Mouse (Mus musculus): Measurements from ENCODE around the gene Mettl6. TPM values are rescaled to one million over a fixed set of nuclear protein-coding genes. Genes with fewer than 3 reads are reported as not detected.

The Mettl6 gene
- 43.1 and 48.3 TPM in 2 replicates for polyA plus RNA-seq (2015; fragmentation: Nextera tagmentation; extraction: Ambion mirVana)

GRCm38 (mm10) chr14:31494975-31495455, at the start of gene Mettl6:
TSS of gene Mettl6 (minus strand) at chr14:31495040.
- Histone ChIP-seq H3K4me2 (ENCODE audit: low read length) (peak within 1 kb of the TSS; percentile 87), H3K27ac (ENCODE audit: low read length) (peak within 1 kb of the TSS; percentile 79), H3K36me3 (ENCODE audit: control insufficient read depth, insufficient read depth, low read length) (peaks cover 7% of the 10 kb centered on the region; the same call in 1 of the 2 replicates), H3K9me3 (replicated peaks; ENCODE audit: control insufficient read depth, low read length, poor library complexity, severe bottlenecking) (no peaks in the 10 kb centered on the region), H3K4me1 (ENCODE audit: control insufficient read depth, insufficient read depth, low read length) (peaks cover 32% of the 10 kb centered on the region), H3K27me3 (ENCODE audit: control insufficient read depth, insufficient read depth, low read depth, low read length) (no peaks in the 10 kb centered on the region), H3K4me3 (ENCODE audit: low read depth, low read length) (peak within 1 kb of the TSS; percentile 94), H3K9ac (ENCODE audit: low read depth, low read length) (peak within 1 kb of the TSS; percentile 90)
- ATAC-seq = peak; percentile 97
- WGBS = under 1% methylated on average over 49 of the region's 49 CpGs

DNA sequence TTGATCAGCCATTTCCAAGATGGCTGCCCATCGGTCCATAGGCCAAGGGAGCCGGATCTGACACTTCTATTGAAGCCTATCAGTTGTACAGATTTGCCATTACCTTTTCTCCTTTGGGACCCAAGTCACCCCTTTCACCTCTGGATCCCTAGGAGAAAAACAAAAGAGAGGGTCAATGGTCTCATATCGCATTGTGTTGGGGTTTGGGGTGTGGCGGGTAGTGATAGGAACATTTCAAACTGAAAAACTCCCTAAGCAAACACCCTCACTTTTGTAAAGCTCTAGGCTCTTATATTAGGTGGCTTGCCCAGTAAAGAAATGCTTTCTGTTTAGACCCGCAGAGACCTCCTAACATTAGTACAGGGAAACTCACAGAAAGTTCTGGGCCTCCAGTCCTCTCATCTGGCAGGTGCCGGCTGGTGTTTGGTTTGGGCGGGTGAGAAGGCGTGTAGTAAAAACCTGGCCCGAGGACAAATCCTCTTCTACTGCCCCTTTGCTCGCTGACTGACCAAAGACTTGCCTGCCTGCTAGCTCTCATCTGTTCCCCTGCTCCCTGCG, 49.1 kb upstream of the Mettl6 start:
- Histone ChIP-seq H3K4me3 (ENCODE audit: low read depth, low read length) (no peak overlapping the region), H3K4me1 (ENCODE audit: control insufficient read depth, insufficient read depth, low read length) (no peaks in the 10 kb centered on the region), H3K36me3 (ENCODE audit: control insufficient read depth, insufficient read depth, low read length) (no peaks in the 10 kb centered on the region), H3K9ac (ENCODE audit: low read depth, low read length) (no peak overlapping the region), H3K27me3 (ENCODE audit: control insufficient read depth, insufficient read depth, low read depth, low read length) (no peaks in the 10 kb centered on the region), H3K4me2 (ENCODE audit: low read length) (no peak overlapping the region), H3K27ac (ENCODE audit: low read length) (no peak overlapping the region), H3K9me3 (replicated peaks; ENCODE audit: control insufficient read depth, low read length, poor library complexity, severe bottlenecking) (no peaks in the 10 kb centered on the region)
- no peak for ATAC-seq
- WGBS = 84% methylated on average over 11 of the region's 11 CpGs

DNA sequence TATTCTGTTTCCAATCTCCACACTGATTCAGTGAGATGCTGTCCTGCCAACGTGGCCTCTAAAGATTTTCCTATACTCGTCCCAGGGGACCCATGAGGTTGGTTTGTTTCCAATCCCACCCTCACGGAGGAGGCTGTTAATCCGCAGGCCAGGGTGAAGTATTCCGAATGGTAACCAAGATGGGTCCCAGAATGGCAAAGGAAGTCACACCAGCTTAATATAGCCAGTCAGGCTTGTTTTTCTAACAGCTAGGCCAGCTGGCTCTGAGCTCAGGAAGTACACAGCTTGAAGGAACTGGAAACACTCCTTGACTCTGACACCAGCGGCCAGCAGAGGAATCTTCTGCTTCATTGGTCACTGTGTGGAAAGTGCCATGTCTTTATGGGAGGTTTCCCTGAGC, 42.5 kb upstream of the Mettl6 start:
- ATAC-seq = no peak
- 74% methylated on average over 6 of the region's 6 CpGs for WGBS
- H3K4me2 ChIP-seq (ENCODE audit: low read length) = no peak overlapping the region
- no peak overlapping the region for H3K4me3 ChIP-seq (ENCODE audit: low read depth, low read length)
- H3K36me3 ChIP-seq (ENCODE audit: control insufficient read depth, insufficient read depth, low read length) = no peaks in the 10 kb centered on the region
- H3K4me1 ChIP-seq (ENCODE audit: control insufficient read depth, insufficient read depth, low read length) = no peaks in the 10 kb centered on the region
- no peaks in the 10 kb centered on the region for H3K27me3 ChIP-seq (ENCODE audit: control insufficient read depth, insufficient read depth, low read depth, low read length)
- no peak overlapping the region for H3K9ac ChIP-seq (ENCODE audit: low read depth, low read length)
- H3K9me3 ChIP-seq (replicated peaks; ENCODE audit: control insufficient read depth, low read length, poor library complexity, severe bottlenecking) = no peaks in the 10 kb centered on the region
- no peak overlapping the region for H3K27ac ChIP-seq (ENCODE audit: low read length)

DNA sequence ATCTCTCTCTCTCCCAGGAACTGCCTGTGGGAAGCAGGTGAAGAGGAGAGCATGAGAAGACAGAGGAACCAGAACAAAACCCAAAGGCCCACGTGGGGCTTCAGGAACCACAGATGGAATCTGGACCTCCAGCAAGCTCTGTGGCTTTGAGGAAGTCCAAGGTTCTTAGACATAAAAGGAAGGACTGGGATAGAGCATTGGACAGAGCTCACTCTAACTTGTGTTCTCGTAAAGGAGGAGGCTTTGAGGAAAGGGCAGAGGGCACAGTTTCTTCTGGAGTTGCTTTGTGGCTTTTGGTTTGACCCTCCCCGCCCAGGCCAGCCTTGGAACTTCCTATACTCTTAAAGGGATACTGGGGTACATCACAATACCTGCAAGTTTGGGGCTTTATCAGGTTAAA, 37.8 kb upstream of the Mettl6 start:
- H3K27ac ChIP-seq (ENCODE audit: low read length) = no peak overlapping the region
- H3K9me3 ChIP-seq (replicated peaks; ENCODE audit: control insufficient read depth, low read length, poor library complexity, severe bottlenecking) = no peaks in the 10 kb centered on the region
- H3K9ac ChIP-seq (ENCODE audit: low read depth, low read length) = no peak overlapping the region
- H3K4me1 ChIP-seq (ENCODE audit: control insufficient read depth, insufficient read depth, low read length) = no peaks in the 10 kb centered on the region
- 69% methylated on average over 3 of the region's 3 CpGs for whole genome bisulfite sequencing
- H3K4me2 ChIP-seq (ENCODE audit: low read length) = no peak overlapping the region
- H3K27me3 ChIP-seq (ENCODE audit: control insufficient read depth, insufficient read depth, low read depth, low read length) = no peaks in the 10 kb centered on the region
- H3K4me3 ChIP-seq (ENCODE audit: low read depth, low read length) = no peak overlapping the region
- ATAC-seq = no peak
- no peaks in the 10 kb centered on the region for H3K36me3 ChIP-seq (ENCODE audit: control insufficient read depth, insufficient read depth, low read length)

DNA sequence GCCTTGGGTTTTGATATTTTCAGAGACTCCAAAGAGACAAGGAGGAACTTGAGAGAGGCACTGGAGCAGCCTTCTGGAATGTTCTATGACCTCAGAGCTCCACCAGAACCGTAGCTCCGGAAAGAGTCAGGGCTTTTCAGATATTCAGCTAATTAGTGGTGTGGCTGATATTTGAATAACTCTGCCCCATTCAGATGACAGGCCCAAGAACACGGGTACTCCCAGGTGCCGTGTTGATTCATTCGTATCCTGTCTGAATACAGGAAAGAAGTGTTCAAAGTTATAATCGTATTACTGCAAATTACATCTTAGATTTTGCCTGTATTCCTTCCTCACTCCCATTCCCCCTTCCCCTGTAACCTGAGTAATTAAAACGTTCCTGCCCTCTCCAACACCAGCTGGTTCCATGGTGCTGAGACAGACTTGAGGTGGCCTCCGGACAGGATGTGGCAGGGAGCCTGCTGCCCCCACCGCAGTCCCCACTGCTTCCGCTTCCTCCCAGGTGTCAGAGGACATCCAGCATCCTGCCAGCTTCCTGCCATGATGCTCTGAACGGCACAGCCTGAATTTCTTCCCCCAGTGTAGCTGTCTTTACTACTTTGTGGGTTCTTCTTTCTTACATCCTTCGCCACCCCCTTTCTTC, 36.8 kb upstream of the Mettl6 start:
- Histone ChIP-seq H3K9me3 (replicated peaks; ENCODE audit: control insufficient read depth, low read length, poor library complexity, severe bottlenecking) (no peaks in the 10 kb centered on the region), H3K9ac (ENCODE audit: low read depth, low read length) (no peak overlapping the region), H3K27ac (ENCODE audit: low read length) (no peak overlapping the region), H3K4me1 (ENCODE audit: control insufficient read depth, insufficient read depth, low read length) (no peaks in the 10 kb centered on the region), H3K4me3 (ENCODE audit: low read depth, low read length) (no peak overlapping the region), H3K4me2 (ENCODE audit: low read length) (no peak overlapping the region), H3K27me3 (ENCODE audit: control insufficient read depth, insufficient read depth, low read depth, low read length) (no peaks in the 10 kb centered on the region), H3K36me3 (ENCODE audit: control insufficient read depth, insufficient read depth, low read length) (no peaks in the 10 kb centered on the region)
- ATAC-seq = no peak
- WGBS = 72% methylated on average over 12 of the region's 12 CpGs

GRCm38 (mm10) chr14:31530847-31531246, 36.0 kb upstream of the Mettl6 start:
- ATAC-seq = no peak
- 91% methylated on average over 4 of the region's 4 CpGs for WGBS
- Histone ChIP-seq H3K4me1 (ENCODE audit: control insufficient read depth, insufficient read depth, low read length) (no peaks in the 10 kb centered on the region), H3K9ac (ENCODE audit: low read depth, low read length) (no peak overlapping the region), H3K9me3 (replicated peaks; ENCODE audit: control insufficient read depth, low read length, poor library complexity, severe bottlenecking) (no peaks in the 10 kb centered on the region), H3K4me2 (ENCODE audit: low read length) (no peak overlapping the region), H3K27ac (ENCODE audit: low read length) (no peak overlapping the region), H3K27me3 (ENCODE audit: control insufficient read depth, insufficient read depth, low read depth, low read length) (no peaks in the 10 kb centered on the region), H3K36me3 (ENCODE audit: control insufficient read depth, insufficient read depth, low read length) (no peaks in the 10 kb centered on the region), H3K4me3 (ENCODE audit: low read depth, low read length) (no peak overlapping the region)

- no peaks in the 10 kb centered on the region for H3K9me3 ChIP-seq (replicated peaks; ENCODE audit: control insufficient read depth, low read length, poor library complexity, severe bottlenecking)
- ATAC-seq = no peak
- H3K27ac ChIP-seq (ENCODE audit: low read length) = no peak overlapping the region
- H3K4me3 ChIP-seq (ENCODE audit: low read depth, low read length) = no peak overlapping the region
- H3K9ac ChIP-seq (ENCODE audit: low read depth, low read length) = no peak overlapping the region
- 79% methylated on average over 7 of the region's 7 CpGs for WGBS
- H3K36me3 ChIP-seq (ENCODE audit: control insufficient read depth, insufficient read depth, low read length) = no peaks in the 10 kb centered on the region
- H3K27me3 ChIP-seq (ENCODE audit: control insufficient read depth, insufficient read depth, low read depth, low read length) = no peaks in the 10 kb centered on the region
- no peaks in the 10 kb centered on the region for H3K4me1 ChIP-seq (ENCODE audit: control insufficient read depth, insufficient read depth, low read length)
- no peak overlapping the region for H3K4me2 ChIP-seq (ENCODE audit: low read length)
Measured at GRCm38 (mm10) chr14:31525040-31525810, 30.4 kb upstream of the Mettl6 start.

- Histone ChIP-seq H3K4me3 (ENCODE audit: low read depth, low read length) (no peak overlapping the region), H3K9me3 (replicated peaks; ENCODE audit: control insufficient read depth, low read length, poor library complexity, severe bottlenecking) (no peaks in the 10 kb centered on the region), H3K4me1 (ENCODE audit: control insufficient read depth, insufficient read depth, low read length) (no peaks in the 10 kb centered on the region), H3K27me3 (ENCODE audit: control insufficient read depth, insufficient read depth, low read depth, low read length) (no peaks in the 10 kb centered on the region), H3K36me3 (ENCODE audit: control insufficient read depth, insufficient read depth, low read length) (no peaks in the 10 kb centered on the region), H3K4me2 (ENCODE audit: low read length) (no peak overlapping the region), H3K27ac (ENCODE audit: low read length) (no peak overlapping the region), H3K9ac (ENCODE audit: low read depth, low read length) (no peak overlapping the region)
- no peak for ATAC-seq
- WGBS = 70% methylated on average over 2 of the region's 2 CpGs
Measured at GRCm38 (mm10) chr14:31521318-31521717, 26.5 kb upstream of the Mettl6 start.

DNA sequence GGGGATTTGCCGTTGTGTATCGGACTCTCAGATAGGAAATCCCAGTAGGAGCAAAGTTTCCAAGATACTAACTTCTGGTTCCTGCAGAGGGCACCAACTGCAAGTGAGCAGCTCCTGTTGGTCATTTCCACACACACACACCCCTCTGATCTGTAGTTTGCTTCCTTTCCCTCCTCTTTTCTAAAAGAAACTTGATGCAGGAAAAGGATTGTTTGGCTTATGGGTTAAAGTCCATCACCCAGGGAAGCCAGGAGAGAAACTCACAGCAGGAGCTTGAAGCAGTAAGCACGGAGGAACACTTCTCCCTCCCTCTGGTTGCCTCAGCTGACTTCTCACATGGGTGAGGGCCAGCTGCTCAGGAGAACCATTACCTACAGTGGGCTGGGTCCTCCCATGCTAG, 24.3 kb upstream of the Mettl6 start:
- Histone ChIP-seq H3K27ac (ENCODE audit: low read length) (no peak overlapping the region), H3K4me2 (ENCODE audit: low read length) (no peak overlapping the region), H3K27me3 (ENCODE audit: control insufficient read depth, insufficient read depth, low read depth, low read length) (no peaks in the 10 kb centered on the region), H3K4me1 (ENCODE audit: control insufficient read depth, insufficient read depth, low read length) (no peaks in the 10 kb centered on the region), H3K36me3 (ENCODE audit: control insufficient read depth, insufficient read depth, low read length) (no peaks in the 10 kb centered on the region), H3K9ac (ENCODE audit: low read depth, low read length) (no peak overlapping the region), H3K4me3 (ENCODE audit: low read depth, low read length) (no peak overlapping the region), H3K9me3 (replicated peaks; ENCODE audit: control insufficient read depth, low read length, poor library complexity, severe bottlenecking) (peaks cover 5% of the 10 kb centered on the region; the same call in 1 of the 2 replicates)
- no peak for ATAC-seq
- WGBS = 55% methylated on average over 3 of the region's 3 CpGs
